Mouse (Mus musculus) myocyte (in vitro differentiated cells): ENCODE measurements around the gene Bik.

ENCODE experiments used
- CEBPB ChIP-seq: IDR thresholded peaks from 2 replicates; pipeline ENCODE4 v1.6.1; 2011; ENCODE audit warnings: mild to moderate bottlenecking, moderate library complexity; ENCODE audit not compliant: poor library complexity, insufficient read depth, severe bottlenecking
- E2F4 ChIP-seq: IDR thresholded peaks from one replicate; pipeline ENCODE4 v1.6.1; 2011; ENCODE audit warnings: mild to moderate bottlenecking, control low read depth, moderate library complexity; ENCODE audit not compliant: insufficient read depth
- MYOD1 ChIP-seq, 3 experiments: IDR thresholded peaks; one replicate each; pipeline ENCODE4 v1.6.1; 2011; ENCODE audit warnings: control low read depth in 2 of 3, low read depth in 2 of 3, mild to moderate bottlenecking in 2 of 3, moderate library complexity in 1 of 3; ENCODE audit not compliant: insufficient read length in 2 of 3, control insufficient read depth in 1 of 3
- MYOG ChIP-seq, 3 experiments: IDR thresholded peaks; one replicate each; pipeline ENCODE4 v1.6.1; 2011; ENCODE audit warnings: control low read depth in 2 of 3, low read depth in 2 of 3, mild to moderate bottlenecking in 2 of 3; ENCODE audit not compliant: insufficient read length in 2 of 3, control insufficient read depth in 1 of 3, insufficient read depth in 1 of 3
- POLR2A ChIP-seq: IDR thresholded peaks from one replicate; pipeline ENCODE4 v1.6.1; 2011; ENCODE audit warnings: low read depth, mild to moderate bottlenecking, control low read depth, moderate library complexity; ENCODE audit not compliant: insufficient read length
- POLR2AphosphoS2 ChIP-seq: IDR thresholded peaks from one replicate; pipeline ENCODE4 v1.6.1; 2011; ENCODE audit warnings: low read depth, control low read depth; ENCODE audit not compliant: insufficient read length
- REST ChIP-seq: IDR thresholded peaks from one replicate; pipeline ENCODE4 v1.6.1; 2011; ENCODE audit warnings: mild to moderate bottlenecking, control low read depth, moderate library complexity; ENCODE audit not compliant: insufficient read depth, insufficient read length
- SRF ChIP-seq: IDR thresholded peaks from one replicate; pipeline ENCODE4 v1.6.1; 2011; ENCODE audit warnings: low read depth; ENCODE audit not compliant: control insufficient read depth, insufficient read length
- TCF12 ChIP-seq: IDR thresholded peaks from one replicate; pipeline ENCODE4 v1.6.1; 2011; ENCODE audit warnings: mild to moderate bottlenecking, control low read depth; ENCODE audit not compliant: poor library complexity, insufficient read depth, severe bottlenecking
- USF1 ChIP-seq: IDR thresholded peaks from one replicate; pipeline ENCODE4 v1.6.1; 2011; ENCODE audit warnings: low read depth, mild to moderate bottlenecking, control low read depth, moderate library complexity

DNA sequence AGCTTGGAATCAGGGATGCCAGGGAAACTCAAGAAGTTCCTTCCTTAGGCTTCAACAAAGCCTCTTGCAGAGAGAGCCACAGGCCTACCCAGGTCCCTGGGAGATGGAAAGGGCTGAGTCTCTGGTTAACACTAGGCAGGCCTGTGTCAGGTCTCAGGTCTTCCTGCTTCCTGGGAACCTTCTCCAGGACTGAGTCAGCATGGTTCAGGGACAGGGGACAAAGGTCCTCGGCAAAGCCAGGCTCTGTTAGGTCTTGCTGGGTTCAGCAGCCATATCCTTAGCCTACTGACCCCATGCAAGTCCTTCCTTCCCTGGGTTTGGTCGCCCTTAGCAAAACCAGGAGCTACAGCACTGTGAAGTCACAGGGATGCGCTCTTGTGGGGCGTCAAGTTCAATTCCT lies 64.2 kb downstream of the Bik start:
- TF ChIP-seq POLR2A (no peak), MYOG (IDR thresholded peaks at IDR 0.05; ENCODE audit: control insufficient read depth in 1 of 3, insufficient read depth in 1 of 3, insufficient read length in 2 of 3, low read depth in 2 of 3) (no peak), POLR2AphosphoS2 (no peak), TCF12 (no peak), USF1 (no peak), CEBPB (no peak), MYOD1 (IDR thresholded peaks at IDR 0.05; ENCODE audit: control insufficient read depth in 1 of 3, insufficient read length in 2 of 3, low read depth in 2 of 3) (no peak), REST (no peak), E2F4 (no peak), SRF (no peak)
